Mouse (Mus musculus) heart, embryonic 16.5 days (tissue): ENCODE data around the gene Upf3a. TPM values are rescaled to one million over a fixed set of nuclear protein-coding genes. Genes with fewer than 3 reads are reported as not detected.

Experiments
- ATAC-seq: fragments of 200-750 bp; cut with Nextera tagmentation; replicated peaks from 2 replicates; pipeline ENCODE4 v1.8.0; 2017; ENCODE audit warnings: moderate number of reproducible peaks; ENCODE audit not compliant: insufficient read depth, low FRiP score; ENCODE audit errors: extremely low read depth
- H3K27ac ChIP-seq: fragments of 300-500 bp; sonication (generic); 2 replicates; pipeline ENCODE4 v1.5.1; 2014; ENCODE audit warnings: mild to moderate bottlenecking, low read length, control low read depth, moderate library complexity
- H3K27me3 ChIP-seq: fragments of 300-500 bp; sonication (generic); 2 replicates; pipeline ENCODE4 v1.6.1; 2014; ENCODE audit warnings: low read length, mixed read lengths; ENCODE audit not compliant: control insufficient read depth, insufficient read depth
- H3K36me3 ChIP-seq: fragments of 300-500 bp; sonication (generic); 2 replicates; pipeline ENCODE4 v1.6.1; 2014; ENCODE audit not compliant: control insufficient read depth, insufficient read depth
- H3K4me1 ChIP-seq: fragments of 300-500 bp; sonication (generic); 2 replicates; pipeline ENCODE4 v1.6.1; 2014; ENCODE audit warnings: low read length, mixed read lengths; ENCODE audit not compliant: control insufficient read depth, insufficient read depth
- H3K4me2 ChIP-seq: fragments of 300-500 bp; sonication (generic); 2 replicates; pipeline ENCODE4 v1.6.1; 2014; ENCODE audit warnings: low read depth, mild to moderate bottlenecking, control low read depth, low read length
- H3K4me3 ChIP-seq: fragments of 300-500 bp; sonication (generic); 2 replicates; pipeline ENCODE4 v1.5.1; 2014; ENCODE audit warnings: mild to moderate bottlenecking, control low read depth, low read length
- H3K9ac ChIP-seq: fragments of 300-500 bp; sonication (generic); 2 replicates; pipeline ENCODE4 v1.6.1; 2014; ENCODE audit warnings: low read length, control low read depth
- H3K9me3 ChIP-seq: fragments of 300-500 bp; sonication (generic); replicated peaks from 2 replicates; pipeline ENCODE4 v1.6.1; 2016; ENCODE audit warnings: low read length; ENCODE audit not compliant: control insufficient read depth
- WGBS: fragments of 180-500 bp; shearing (Covaris S2); extraction: QIAGEN DNeasy Blood & Tissue Kit; methylation state at CpG from one replicate; pipeline ENCODE4 v1.1.7; 2014; 5-methylcytosine and 5-hydroxymethylcytosine counted together
- polyA plus RNA-seq: library from polyadenylated mRNA; unstranded; fragments of >200 nt; fragmentation: Nextera tagmentation; extraction: Ambion mirVana; gene quantifications from 2 replicates; pipeline ENCODE4 v1.2.1, GENCODE M21; 2015

The Upf3a gene
- polyA plus RNA-seq, 1 experiment from 2014 or later: 28.0 TPM

DNA sequence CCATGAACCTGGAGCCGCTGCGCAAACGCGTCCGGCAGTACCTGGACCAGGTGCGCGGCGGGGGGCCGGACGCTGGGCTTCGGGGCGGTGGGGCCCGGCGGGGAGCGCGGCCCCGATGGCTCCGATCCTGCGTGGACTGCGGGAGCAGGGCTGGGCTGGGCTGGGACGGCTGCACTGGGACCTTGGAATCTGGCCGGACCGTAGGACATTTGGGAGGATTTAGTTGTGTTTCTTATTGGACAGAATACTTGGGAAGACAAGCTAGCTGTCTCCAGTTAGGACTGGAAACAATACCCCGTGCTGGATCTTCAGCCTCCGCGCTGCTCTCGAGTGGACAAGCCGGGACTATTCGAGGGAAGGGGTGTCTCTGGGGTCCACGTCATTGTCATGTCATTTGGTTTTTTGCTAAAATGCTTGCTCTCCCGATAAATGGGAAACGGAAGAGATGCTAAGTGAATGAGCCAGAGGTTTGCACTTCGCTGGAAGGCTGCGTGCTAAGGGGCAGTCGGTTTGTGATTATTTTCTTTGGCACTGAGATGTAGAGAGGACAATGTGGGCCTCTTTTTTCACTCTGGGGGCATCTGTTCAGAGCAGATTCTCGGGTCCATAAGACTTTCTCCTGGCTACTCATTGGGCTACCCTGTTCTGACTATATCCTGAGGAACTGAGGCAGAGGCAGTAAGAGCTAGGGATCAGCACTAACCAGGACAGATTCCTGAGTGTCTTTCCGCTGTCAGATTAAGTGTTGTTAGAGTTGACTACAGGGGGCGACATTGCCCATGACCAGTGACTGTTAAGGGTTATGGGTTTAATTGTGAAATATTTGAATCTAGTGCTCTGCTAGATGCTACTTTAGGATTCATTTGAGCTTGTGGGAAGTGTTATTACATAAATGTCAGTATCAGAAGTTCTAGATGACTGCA is 27.3 kb upstream of the Upf3a start:
- no peaks in the 10 kb centered on the region for H3K27me3 ChIP-seq
- no peaks in the 10 kb centered on the region for H3K9me3 ChIP-seq
- under 1% methylated on average over 38 of the region's 38 CpGs for WGBS
- peaks cover 14% of the 10 kb centered on the region for H3K36me3 ChIP-seq
- peak overlapping the region; percentile 99 for H3K9ac ChIP-seq
- peak overlapping the region; percentile 91 for H3K27ac ChIP-seq
- peak overlapping the region; percentile 93 for H3K4me2 ChIP-seq
- H3K4me1 ChIP-seq: peaks cover 16% of the 10 kb centered on the region
- ATAC-seq: peak; percentile 59
- H3K4me3 ChIP-seq: peak overlapping the region; percentile 99

DNA sequence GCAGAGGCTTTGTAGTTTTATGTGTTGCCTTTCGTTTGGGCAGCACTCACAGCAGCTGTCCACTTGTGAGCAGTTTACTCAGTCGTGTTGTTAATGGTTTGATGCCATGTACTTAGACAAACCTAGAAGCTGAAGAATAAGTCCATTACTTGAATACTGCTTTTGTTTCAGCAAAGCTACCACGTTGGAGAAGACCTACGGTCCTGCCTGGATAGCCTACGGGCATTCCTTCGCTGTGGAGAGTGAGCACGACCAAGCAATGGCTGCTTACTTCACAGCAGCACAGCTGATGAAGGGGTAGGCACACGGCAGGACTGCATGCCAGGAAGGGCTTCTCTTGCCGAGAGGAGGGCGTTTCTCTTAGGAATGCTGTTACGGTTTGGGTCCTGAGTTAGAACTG is 16.2 kb upstream of the Upf3a start:
- 85% methylated on average over 11 of the region's 11 CpGs for WGBS
- no peaks in the 10 kb centered on the region for H3K9me3 ChIP-seq

DNA sequence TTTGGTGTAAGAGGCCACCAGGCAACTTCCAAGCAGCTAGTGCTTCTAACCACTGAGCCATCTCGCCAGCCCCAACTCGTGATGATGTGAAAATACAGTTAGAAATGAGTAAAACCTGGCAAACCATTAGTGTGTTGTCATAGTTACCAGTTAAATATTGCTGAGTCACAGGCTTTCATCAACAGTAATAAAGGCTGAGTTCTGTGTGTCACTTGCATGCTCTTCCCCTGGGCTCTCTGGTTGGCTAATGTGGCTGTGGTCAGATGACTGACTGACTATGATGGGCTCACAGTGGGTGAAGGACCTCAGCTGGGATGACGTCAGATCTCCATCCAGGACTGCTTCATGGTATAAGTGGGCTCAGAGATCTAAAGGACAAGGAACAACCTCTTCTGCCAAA is 4.9 kb upstream of the Upf3a start:
- peaks cover 41% of the 10 kb centered on the region for H3K36me3 ChIP-seq
- ATAC-seq: no peak
- no peaks in the 10 kb centered on the region for H3K27me3 ChIP-seq
- H3K27ac ChIP-seq: no peak overlapping the region
- peaks cover 7% of the 10 kb centered on the region for H3K4me1 ChIP-seq
- no peak overlapping the region for H3K4me2 ChIP-seq
- H3K4me3 ChIP-seq: no peak overlapping the region
- H3K9ac ChIP-seq: no peak overlapping the region
- 79% methylated on average over 3 of the region's 3 CpGs for WGBS
- no peaks in the 10 kb centered on the region for H3K9me3 ChIP-seq

More for the DNA sequence above, 16.2 kb upstream of the Upf3a start:
- Histone ChIP-seq H3K27ac (no peak overlapping the region), H3K36me3 (peaks cover 75% of the 10 kb centered on the region), H3K9ac (no peak overlapping the region), H3K4me1 (no peaks in the 10 kb centered on the region), H3K4me2 (no peak overlapping the region), H3K27me3 (no peaks in the 10 kb centered on the region), H3K4me3 (no peak overlapping the region)
- no peak for ATAC-seq

DNA sequence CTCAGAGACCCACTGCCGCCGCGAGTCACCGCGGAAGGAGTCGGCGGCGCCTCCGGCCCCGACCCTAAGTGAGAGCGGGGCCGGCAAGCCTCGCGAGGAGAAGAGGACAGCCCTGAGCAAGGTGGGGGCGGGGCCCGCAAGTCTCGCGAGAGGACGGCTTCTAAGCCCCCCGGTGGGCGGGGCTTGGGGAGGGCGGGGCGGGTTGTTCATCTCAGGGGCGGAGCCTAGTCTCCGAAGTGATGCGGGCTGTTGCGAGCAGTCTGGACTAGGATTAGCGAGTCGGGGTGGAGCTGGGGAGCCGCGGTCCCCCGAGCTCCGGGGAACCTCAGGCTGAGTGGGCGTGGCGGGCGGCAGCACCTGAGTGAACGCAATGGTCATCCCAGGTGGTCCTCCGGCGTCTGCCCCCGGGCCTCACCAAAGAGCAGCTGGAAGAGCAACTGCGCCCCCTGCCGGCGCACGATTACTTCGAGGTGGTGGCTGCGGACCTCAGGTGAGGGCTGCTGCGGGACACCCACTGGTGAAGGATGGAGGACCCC is 417 bp downstream of the Upf3a start:
- ATAC-seq: peak; percentile 94
- peak overlapping the region; percentile 75 for H3K4me3 ChIP-seq
- H3K27ac ChIP-seq: peak overlapping the region; percentile 97
- H3K4me2 ChIP-seq: peak overlapping the region; percentile 71
- peak overlapping the region; percentile 97 for H3K9ac ChIP-seq
- H3K36me3 ChIP-seq: peaks cover 17% of the 10 kb centered on the region
- no peaks in the 10 kb centered on the region for H3K27me3 ChIP-seq
- peaks cover 11% of the 10 kb centered on the region for H3K4me1 ChIP-seq
- WGBS: under 1% methylated on average over 45 of the region's 47 CpGs
- H3K9me3 ChIP-seq: no peaks in the 10 kb centered on the region

DNA sequence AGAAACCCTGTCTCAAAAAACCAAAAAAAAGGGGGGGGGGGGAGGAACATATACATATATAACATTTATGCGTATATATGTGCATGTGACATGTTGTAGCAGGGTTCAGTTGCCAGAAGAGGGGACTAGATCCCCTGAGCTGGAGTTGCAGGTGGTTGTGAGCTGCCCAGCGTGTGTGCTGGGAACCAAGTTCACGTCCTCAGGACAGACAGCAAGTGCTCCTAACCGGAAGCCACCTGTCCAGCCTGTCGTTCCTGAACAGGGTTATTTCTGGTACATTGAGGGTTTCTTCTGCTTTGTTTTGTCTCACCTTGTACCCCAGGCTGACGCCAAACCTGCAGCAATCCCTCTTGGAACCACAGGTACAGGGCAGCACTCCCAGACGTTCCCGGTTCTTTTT is 4.2 kb downstream of the Upf3a start:
- Histone ChIP-seq H3K4me2 (no peak overlapping the region), H3K27me3 (no peaks in the 10 kb centered on the region), H3K27ac (no peak overlapping the region), H3K9ac (no peak overlapping the region), H3K9me3 (no peaks in the 10 kb centered on the region), H3K36me3 (peaks cover 25% of the 10 kb centered on the region), H3K4me3 (no peak overlapping the region), H3K4me1 (peaks cover 9% of the 10 kb centered on the region)
- ATAC-seq: no peak
- WGBS: 95% methylated on average over 8 of the region's 8 CpGs

DNA sequence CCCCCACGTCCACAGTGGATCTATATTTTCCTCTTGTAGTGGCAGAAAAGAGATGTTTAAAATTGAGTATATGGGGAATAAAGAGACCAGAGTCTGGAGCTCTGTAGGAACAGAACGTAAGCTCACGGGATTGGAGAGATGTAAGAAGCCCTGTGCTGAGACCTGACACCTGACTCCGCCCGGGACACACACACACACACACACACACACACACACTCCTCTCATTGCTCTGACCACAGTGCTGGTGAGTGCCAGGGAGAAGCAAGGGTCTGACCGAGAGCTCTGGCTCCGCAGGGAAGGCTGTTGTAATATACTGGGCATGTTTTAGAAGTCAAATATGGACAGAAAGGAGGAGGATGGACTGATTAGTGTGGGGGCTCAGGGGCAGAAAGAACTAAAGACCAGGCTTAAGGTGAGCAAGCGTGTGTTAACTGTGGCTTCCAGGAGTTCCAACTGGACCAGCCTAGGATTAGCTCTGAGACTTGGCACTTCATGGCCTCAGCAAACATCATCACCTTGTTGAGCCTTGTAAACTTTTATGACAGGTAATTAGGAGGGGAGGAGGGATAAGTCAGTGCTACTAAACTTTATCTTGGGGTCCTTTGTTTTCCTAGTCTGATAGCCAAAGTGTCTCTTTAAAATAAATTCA is 7.8 kb downstream of the Upf3a start:
- Histone ChIP-seq H3K27ac (no peak overlapping the region), H3K4me1 (no peaks in the 10 kb centered on the region), H3K4me3 (no peak overlapping the region), H3K9me3 (no peaks in the 10 kb centered on the region), H3K9ac (no peak overlapping the region), H3K27me3 (no peaks in the 10 kb centered on the region), H3K36me3 (peaks cover 50% of the 10 kb centered on the region), H3K4me2 (no peak overlapping the region)
- 89% methylated on average over 8 of the region's 8 CpGs for WGBS
- ATAC-seq: no peak

DNA sequence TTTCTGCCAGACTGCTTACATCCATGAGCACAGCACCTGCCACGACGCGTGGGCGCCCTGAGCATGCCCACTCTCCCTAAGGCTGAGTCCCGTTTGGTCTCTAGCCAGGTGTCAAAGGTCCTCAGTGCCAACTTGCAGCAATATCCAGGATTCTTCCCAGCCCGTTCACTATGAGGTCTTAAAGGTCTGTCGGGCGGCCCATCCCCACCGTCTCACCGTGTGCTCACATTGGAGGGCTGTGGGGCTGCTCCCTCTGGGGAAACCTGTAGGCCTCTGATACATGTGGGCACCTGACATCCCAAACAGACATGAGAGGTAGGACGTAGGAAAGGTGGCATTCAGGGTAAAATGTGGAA is 8.3 kb downstream of the Upf3a start:
- Histone ChIP-seq H3K9ac (no peak overlapping the region), H3K4me2 (no peak overlapping the region), H3K4me1 (no peaks in the 10 kb centered on the region), H3K27ac (no peak overlapping the region), H3K9me3 (no peaks in the 10 kb centered on the region), H3K36me3 (peaks cover 50% of the 10 kb centered on the region), H3K4me3 (no peak overlapping the region), H3K27me3 (no peaks in the 10 kb centered on the region)
- 91% methylated on average over 11 of the region's 11 CpGs for WGBS
- no peak for ATAC-seq

DNA sequence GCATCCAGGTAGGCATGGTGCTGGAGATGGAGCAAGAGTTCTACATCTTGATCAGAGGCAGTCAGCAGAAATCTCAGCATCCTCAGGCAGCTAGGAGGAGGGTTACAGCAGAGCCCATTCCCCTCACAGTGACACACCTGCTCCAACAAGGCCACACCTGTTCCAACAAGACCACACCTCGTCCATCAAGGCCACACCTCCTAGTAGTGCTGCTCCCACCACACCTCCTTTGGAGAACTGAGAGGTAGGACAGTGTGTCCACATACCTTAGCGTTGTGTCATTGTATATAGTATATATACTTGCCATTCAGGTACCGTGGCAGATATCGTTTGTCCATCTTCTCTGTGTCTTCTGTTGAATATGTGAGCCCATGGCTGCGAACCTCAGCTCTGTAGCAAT is 12.3 kb downstream of the Upf3a start:
- Histone ChIP-seq H3K27ac (no peak overlapping the region), H3K27me3 (no peaks in the 10 kb centered on the region), H3K9ac (no peak overlapping the region), H3K4me1 (no peaks in the 10 kb centered on the region; the same call in 1 of the 2 replicates), H3K4me3 (no peak overlapping the region), H3K36me3 (peaks cover 47% of the 10 kb centered on the region), H3K9me3 (no peaks in the 10 kb centered on the region), H3K4me2 (no peak overlapping the region)
- ATAC-seq: no peak
- WGBS: 90% methylated on average over 5 of the region's 5 CpGs

DNA sequence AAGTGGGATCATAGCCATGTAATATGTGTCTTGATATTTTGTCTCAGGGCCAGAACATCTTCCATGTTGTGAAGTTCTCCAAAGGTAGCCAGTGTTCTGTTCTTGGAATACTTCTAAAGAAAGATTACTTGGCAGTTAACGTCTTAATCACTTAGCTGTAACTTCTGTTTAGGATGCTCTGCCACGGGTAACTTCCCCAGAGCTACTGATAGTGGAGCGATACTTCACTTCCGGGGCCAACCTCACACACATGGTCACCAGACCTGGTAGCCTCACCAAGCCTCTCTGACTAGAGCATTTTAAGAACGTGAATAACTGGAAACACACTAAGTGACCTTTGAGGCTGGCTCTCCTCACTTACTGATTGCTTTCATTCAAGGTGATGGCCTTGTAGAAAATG is 14.2 kb downstream of the Upf3a start:
- Histone ChIP-seq H3K27me3 (no peaks in the 10 kb centered on the region), H3K27ac (no peak overlapping the region), H3K9ac (no peak overlapping the region), H3K36me3 (peaks cover 37% of the 10 kb centered on the region), H3K9me3 (no peaks in the 10 kb centered on the region), H3K4me3 (no peak overlapping the region), H3K4me2 (no peak overlapping the region), H3K4me1 (no peaks in the 10 kb centered on the region; the same call in 1 of the 2 replicates)
- no peak for ATAC-seq
- 78% methylated on average over 5 of the region's 5 CpGs for WGBS
